Mouse (Mus musculus) hindbrain, embryonic 10.5 days (tissue): ENCODE measurements around the gene Prpf8. TPM values are rescaled to one million over a fixed set of nuclear protein-coding genes. Genes with fewer than 3 reads are reported as not detected.
"Not testable (repeated sequence)": the region's sequence is repeated elsewhere in the genome, so short reads cannot be mapped to it uniquely, and the experiment has no call there.

ENCODE experiments used
- DNase-seq: peaks from one replicate; pipeline ENCODE4 v3.0.0-alpha.2; 2017; ENCODE audit warnings: low spot score
- H3K27ac ChIP-seq: fragments of 300-500 bp; sonication (generic); 2 replicates; pipeline ENCODE4 v1.5.1; 2016; ENCODE audit warnings: mild to moderate bottlenecking, moderate library complexity
- H3K27me3 ChIP-seq: fragments of 300-500 bp; sonication (generic); 2 replicates; pipeline ENCODE4 v1.6.1; 2016; ENCODE audit warnings: mild to moderate bottlenecking; ENCODE audit not compliant: poor library complexity, insufficient read depth, severe bottlenecking
- H3K36me3 ChIP-seq: fragments of 300-500 bp; sonication (generic); 2 replicates; pipeline ENCODE4 v1.6.1; 2016; ENCODE audit warnings: mild to moderate bottlenecking, moderate library complexity
- H3K4me1 ChIP-seq: fragments of 300-500 bp; sonication (generic); replicated peaks from 2 replicates; pipeline ENCODE4 v1.6.1; 2016; ENCODE audit warnings: mild to moderate bottlenecking
- H3K4me3 ChIP-seq: fragments of 300-500 bp; sonication (generic); 2 replicates; pipeline ENCODE4 v1.5.1; 2016; ENCODE audit warnings: mild to moderate bottlenecking, moderate library complexity
- H3K9me3 ChIP-seq: fragments of 300-500 bp; sonication (generic); 2 replicates; pipeline ENCODE4 v1.6.1; 2016; ENCODE audit warnings: mild to moderate bottlenecking, moderate library complexity
- WGBS: fragments of 180-500 bp; shearing (Covaris S2); methylation state at CpG from one replicate; pipeline ENCODE4 v1.1.7; 2016; 5-methylcytosine and 5-hydroxymethylcytosine counted together
- polyA plus RNA-seq: library from polyadenylated mRNA; unstranded; fragments of >200 nt; fragmentation: Nextera tagmentation; extraction: Ambion mirVana; gene quantifications from 2 replicates; pipeline ENCODE4 v1.2.1, GENCODE M21; 2016

Gene Prpf8
- polyA plus RNA-seq, 1 experiment from 2014 or later = 78.1 TPM

DNA sequence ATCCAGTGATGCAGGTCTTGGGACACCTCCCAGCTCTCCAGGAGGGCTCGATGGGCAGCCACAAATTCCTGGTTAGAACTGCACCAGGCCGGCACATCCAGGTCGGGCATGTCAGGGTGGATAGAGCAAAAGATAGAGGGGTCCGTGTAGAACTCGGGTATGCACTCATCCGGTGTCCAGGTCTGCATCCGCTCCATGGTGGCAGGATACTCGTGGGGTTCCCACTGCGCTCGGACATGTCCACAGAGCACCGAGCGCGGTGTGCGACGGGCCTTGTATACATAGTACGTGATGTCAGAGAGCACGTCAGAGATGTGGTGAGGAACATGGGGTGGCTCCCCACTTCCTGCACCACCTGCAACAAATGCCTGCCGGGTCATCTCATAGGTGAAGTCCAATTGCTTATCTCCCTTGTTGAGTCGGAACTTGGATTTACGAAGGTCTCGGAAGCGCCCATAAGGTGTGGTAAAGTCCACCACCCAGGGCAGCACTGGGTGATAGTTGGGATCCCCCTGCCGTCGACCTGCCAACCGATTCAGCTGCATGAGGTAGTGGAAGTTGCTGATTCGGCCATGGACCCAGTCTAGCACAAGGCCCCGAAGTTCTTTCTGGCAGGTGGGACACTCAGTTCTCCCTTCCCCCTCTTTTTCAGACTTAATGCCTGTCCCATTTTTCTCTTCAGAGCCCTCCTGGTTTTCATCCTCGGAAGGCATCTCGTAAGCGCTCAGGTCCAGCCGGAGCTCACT lies 33.6 kb upstream of the Prpf8 start:
- H3K4me1 ChIP-seq = peaks cover 35% of the 10 kb centered on the region
- 94% methylated on average over 31 of the region's 31 CpGs for WGBS
- H3K4me3 ChIP-seq = peak overlapping the region; percentile 84; the same call in 1 of the 2 replicates
- H3K36me3 ChIP-seq = peaks cover 16% of the 10 kb centered on the region
- DNase-seq = no peak
- peaks cover 8% of the 10 kb centered on the region; the same call in 1 of the 2 replicates for H3K27me3 ChIP-seq
- H3K27ac ChIP-seq = no peak overlapping the region
- H3K9me3 ChIP-seq = no peaks in the 10 kb centered on the region

DNA sequence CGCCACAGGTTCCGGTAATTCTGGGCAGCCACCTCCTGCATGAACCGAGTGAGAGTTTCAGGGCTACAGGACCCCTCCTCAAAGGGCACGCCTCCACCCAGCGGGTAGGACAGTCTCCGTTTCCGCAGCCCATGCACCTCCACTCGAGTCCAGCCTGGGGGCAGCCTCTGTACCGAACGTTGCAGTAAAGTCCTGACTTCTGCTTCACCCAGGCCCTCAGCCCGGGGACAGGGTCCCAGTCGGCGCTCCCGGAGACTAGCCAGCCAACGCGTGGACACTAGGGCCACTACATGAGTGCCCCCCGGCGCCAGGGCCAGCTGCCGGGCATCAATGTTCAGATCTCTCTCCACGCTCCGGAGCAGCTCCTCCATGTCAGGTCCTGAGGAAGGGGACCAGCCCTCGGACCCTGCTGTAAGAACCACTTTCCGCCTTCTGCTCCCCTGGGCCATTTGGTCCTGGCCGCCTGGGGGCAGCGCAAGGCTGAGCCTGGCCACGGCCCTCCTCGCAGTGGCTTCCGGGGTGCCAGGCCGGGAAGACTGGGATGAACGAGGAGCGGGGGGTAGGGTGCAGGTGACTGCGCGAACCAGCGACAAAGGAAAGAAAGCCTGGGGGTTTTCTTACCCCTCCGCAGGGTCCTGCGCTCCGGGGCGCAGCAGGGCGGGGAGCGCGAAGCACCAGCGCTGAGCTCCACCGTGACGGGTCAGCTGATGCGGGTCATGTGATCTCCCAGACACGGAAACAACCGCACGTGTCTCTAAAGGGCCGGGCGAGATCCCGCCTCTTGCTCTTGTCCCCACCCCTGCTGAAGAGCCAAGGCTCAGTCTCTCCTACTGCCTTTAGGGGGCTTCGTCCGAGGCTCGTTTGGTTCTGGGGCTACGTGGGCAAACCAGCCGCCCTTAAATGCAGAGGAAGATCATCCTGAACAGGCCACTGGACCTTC lies 32.4 kb upstream of the Prpf8 start, which contains the start of gene Wdr81:
Wdr81 (minus strand) TSS at position 727 of the 940 bp plus-strand sequence.
- H3K27ac ChIP-seq = peak within 1 kb of the TSS; percentile 88
- 3% methylated on average over 56 of the region's 56 CpGs for WGBS

GRCm38 (mm10) chr11:75455041-75455736 lies 31.4 kb upstream of the Prpf8 start:
- peaks cover 8% of the 10 kb centered on the region; the same call in 1 of the 2 replicates for H3K27me3 ChIP-seq
- peak overlapping the region; percentile 88 for H3K27ac ChIP-seq
- no peak for DNase-seq
- H3K9me3 ChIP-seq = no peaks in the 10 kb centered on the region
- peak overlapping the region; percentile 84 for H3K4me3 ChIP-seq
- WGBS = 81% methylated on average over 10 of the region's 10 CpGs
- H3K4me1 ChIP-seq = peaks cover 45% of the 10 kb centered on the region
- H3K36me3 ChIP-seq = no peaks in the 10 kb centered on the region; the same call in 1 of the 2 replicates

More for the DNA sequence above, 32.4 kb upstream of the Prpf8 start, which contains the start of gene Wdr81:
- Histone ChIP-seq H3K4me1 (peaks cover 36% of the 10 kb centered on the region), H3K9me3 (no peaks in the 10 kb centered on the region), H3K27me3 (peaks cover 8% of the 10 kb centered on the region; the same call in 1 of the 2 replicates), H3K36me3 (peaks cover 4% of the 10 kb centered on the region; the same call in 1 of the 2 replicates), H3K4me3 (peak within 1 kb of the TSS; percentile 84)
- peak; percentile 91 for DNase-seq

DNA sequence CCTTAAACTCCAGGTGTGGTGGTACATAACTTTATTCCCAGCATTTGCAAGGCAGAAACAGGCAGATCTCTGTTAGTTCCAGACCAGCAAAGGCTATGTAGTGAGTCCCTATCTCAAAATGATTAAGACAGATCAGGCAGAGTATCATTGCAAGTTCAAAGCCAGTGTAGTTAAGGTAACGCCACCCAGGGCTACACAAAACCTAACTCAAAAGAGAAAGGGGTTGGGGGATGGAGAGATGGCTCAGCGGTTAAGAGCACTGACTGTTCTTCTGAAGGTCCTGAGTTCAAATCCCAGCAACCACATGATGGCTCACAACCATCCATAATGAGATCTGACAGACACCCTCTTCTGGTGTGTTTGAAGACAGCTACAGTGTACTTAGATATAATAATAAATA lies 30.6 kb upstream of the Prpf8 start:
- 91% methylated on average over 2 of the region's 2 CpGs for WGBS
- H3K4me3 ChIP-seq, H3K27me3 ChIP-seq, DNase-seq, H3K27ac ChIP-seq, H3K36me3 ChIP-seq, H3K9me3 ChIP-seq: not testable (repeated sequence)
- H3K4me1 ChIP-seq = peaks cover 47% of the 10 kb centered on the region

DNA sequence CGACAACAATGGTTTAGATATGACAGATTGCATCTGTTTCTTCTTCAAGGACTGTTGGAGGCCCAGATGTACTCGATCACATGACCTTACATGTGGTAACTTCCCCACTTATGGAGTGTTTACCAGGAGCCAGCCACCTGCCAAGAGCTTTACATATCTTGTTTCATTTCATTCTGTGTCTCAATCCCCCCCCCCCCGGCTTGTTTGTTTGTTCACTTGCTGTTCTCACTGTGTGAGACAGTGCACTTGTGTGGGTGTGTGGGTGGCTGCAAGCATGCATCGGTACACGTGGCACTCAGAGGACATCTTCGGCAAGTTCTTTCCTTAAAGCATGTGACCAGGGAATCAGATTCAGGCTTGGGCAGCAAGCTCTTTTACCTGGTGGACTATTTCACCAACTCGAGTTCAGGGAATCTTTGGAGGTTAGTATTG lies 30.2 kb upstream of the Prpf8 start:
- Histone ChIP-seq H3K4me1 (peaks cover 44% of the 10 kb centered on the region), H3K9me3 (no peaks in the 10 kb centered on the region), H3K27me3 (peaks cover 8% of the 10 kb centered on the region; the same call in 1 of the 2 replicates), H3K36me3 (no peaks in the 10 kb centered on the region), H3K4me3 (no peak overlapping the region), H3K27ac (no peak overlapping the region)
- WGBS = 88% methylated on average over 7 of the region's 7 CpGs
- DNase-seq = no peak

DNA sequence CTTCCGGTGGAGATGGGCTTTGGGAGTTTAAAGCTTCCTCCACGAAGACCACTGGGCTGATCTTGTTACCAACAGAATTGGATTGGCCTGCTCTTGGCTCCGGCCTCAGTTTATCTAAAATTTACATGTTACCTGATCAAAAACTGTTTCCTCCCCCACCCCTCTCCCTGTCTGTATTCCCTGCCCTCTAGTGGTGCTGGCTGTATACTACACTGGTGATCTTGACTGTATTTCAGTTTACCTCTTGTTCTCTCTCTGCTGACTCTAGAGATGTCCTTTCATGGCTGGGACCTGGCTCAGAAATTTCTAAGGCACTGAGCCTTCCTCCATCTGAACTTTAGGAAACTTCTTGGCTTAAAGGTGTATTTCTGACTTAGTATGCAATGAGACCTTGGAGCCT lies 28.4 kb upstream of the Prpf8 start:
- DNase-seq = peak; percentile 39
- Histone ChIP-seq H3K36me3 (no peaks in the 10 kb centered on the region), H3K4me1 (peaks cover 57% of the 10 kb centered on the region), H3K27me3 (peaks cover 8% of the 10 kb centered on the region; the same call in 1 of the 2 replicates), H3K9me3 (no peaks in the 10 kb centered on the region), H3K27ac (no peak overlapping the region), H3K4me3 (no peak overlapping the region)
- 25% methylated on average over 3 of the region's 3 CpGs for WGBS

DNA sequence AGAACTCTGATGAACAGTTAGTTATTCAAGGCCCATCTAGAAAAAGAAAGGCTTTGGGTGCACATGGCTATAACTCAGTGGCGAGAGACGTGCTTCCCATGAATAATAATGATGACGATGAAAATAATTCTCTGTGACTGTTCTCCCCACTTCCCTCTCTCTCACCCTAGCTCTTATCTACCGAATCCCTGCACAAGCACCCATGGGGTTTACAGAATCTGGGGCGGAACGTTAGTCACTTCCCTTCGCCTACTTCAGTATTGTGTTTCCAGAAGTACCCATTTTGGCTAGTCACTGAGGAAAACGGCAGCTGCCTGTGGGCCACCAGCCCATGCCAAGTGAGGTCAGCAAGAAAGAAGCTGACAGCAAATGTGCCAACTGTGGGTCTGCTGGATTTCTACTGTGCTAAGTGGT lies 28.0 kb upstream of the Prpf8 start:
- H3K27ac ChIP-seq = no peak overlapping the region
- DNase-seq = no peak
- WGBS = 85% methylated on average over 8 of the region's 8 CpGs
- H3K9me3 ChIP-seq = no peaks in the 10 kb centered on the region
- no peak overlapping the region for H3K4me3 ChIP-seq
- no peaks in the 10 kb centered on the region for H3K36me3 ChIP-seq
- peaks cover 57% of the 10 kb centered on the region for H3K4me1 ChIP-seq
- peaks cover 4% of the 10 kb centered on the region; the same call in 1 of the 2 replicates for H3K27me3 ChIP-seq

DNA sequence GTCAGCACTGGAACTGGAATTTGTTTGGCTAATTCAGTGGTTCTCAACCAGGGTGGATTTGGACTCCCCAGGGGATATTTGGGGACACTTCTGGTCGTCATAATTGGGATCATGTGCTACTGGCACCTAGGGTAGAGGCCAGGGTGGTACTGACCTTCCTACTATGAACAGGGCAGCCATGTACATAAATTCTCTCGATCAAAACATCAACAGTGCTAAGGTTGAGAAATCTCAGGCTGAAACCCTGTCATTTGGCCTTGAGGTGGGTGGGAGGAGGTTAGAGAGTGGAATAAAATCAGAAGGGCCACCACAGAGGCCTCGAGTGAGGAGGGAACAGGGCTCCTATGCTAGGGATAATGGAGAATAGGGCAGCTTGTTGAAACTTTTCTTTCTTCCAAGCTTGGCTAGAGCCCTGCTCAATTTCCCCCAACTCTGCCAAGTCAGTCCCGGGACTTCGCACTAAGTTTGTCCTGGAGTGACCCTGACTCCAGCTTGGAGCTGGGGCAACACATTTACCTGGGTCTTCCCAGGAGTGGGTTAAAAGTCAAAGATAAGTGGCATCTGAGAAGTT lies 27.4 kb upstream of the Prpf8 start:
- peak overlapping the region; percentile 79; the same call in 1 of the 2 replicates for H3K4me3 ChIP-seq
- no peaks in the 10 kb centered on the region for H3K36me3 ChIP-seq
- 81% methylated on average over 5 of the region's 5 CpGs for WGBS
- no peaks in the 10 kb centered on the region for H3K27me3 ChIP-seq
- no peak for DNase-seq
- H3K4me1 ChIP-seq = peaks cover 52% of the 10 kb centered on the region
- H3K9me3 ChIP-seq = no peaks in the 10 kb centered on the region
- H3K27ac ChIP-seq = peak overlapping the region; percentile 91

DNA sequence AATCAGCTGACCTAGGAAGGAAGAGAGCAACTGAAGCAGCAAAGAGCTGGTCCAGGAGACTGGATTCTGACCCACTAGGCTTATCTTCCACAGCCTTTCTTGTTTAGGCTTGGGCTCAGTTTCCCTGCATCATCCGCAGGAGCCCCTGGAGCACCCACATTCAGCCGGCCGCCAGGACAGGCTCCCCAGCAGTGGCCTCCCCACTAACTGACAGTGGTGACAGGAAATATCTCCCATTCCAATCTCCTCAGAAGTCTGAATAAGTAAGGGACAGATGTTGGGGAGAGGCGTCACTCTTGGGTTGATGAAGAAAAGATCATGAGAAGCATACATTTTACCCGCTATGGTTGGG lies 26.9 kb upstream of the Prpf8 start:
- no peak for DNase-seq
- H3K27me3 ChIP-seq = no peaks in the 10 kb centered on the region
- 0 out of 2 replicates have a peak, but pooled peaks cover 2% of the 10 kb centered on the region for H3K36me3 ChIP-seq
- peak overlapping the region; percentile 91 for H3K27ac ChIP-seq
- 18% methylated on average over 5 of the region's 5 CpGs for WGBS
- H3K4me1 ChIP-seq = peaks cover 48% of the 10 kb centered on the region
- H3K4me3 ChIP-seq = peak overlapping the region; percentile 79
- H3K9me3 ChIP-seq = no peaks in the 10 kb centered on the region

GRCm38 (mm10) chr11:75460103-75460843 lies 26.3 kb upstream of the Prpf8 start:
- Histone ChIP-seq H3K4me1 (peaks cover 43% of the 10 kb centered on the region), H3K36me3 (peaks cover 8% of the 10 kb centered on the region), H3K9me3 (no peaks in the 10 kb centered on the region), H3K4me3 (peak overlapping the region; percentile 79), H3K27me3 (no peaks in the 10 kb centered on the region), H3K27ac (peak overlapping the region; percentile 91)
- WGBS = 2% methylated on average over 19 of the region's 19 CpGs
- peak; percentile 87 for DNase-seq

- H3K9me3 ChIP-seq = no peaks in the 10 kb centered on the region
- H3K36me3 ChIP-seq = peaks cover 16% of the 10 kb centered on the region
- under 1% methylated on average over 46 of the region's 46 CpGs for WGBS
- H3K27me3 ChIP-seq = no peaks in the 10 kb centered on the region
- H3K4me3 ChIP-seq = peak within 1 kb of the TSS; percentile 79
- DNase-seq = peak; percentile 100
- H3K27ac ChIP-seq = peak within 1 kb of the TSS; percentile 91
- peaks cover 42% of the 10 kb centered on the region for H3K4me1 ChIP-seq
Observed at GRCm38 (mm10) chr11:75460844-75461742, 25.5 kb upstream of the Prpf8 start, which contains the start of gene Tlcd2. Tlcd2 (plus strand) TSS chr11:75461715.
